Comparison of ENCODE assay signal across 24 mouse cellular contexts in genomic region chr2:60413006-60413650, GRCm38 (mm10). TPM values are rescaled to one million over a fixed set of nuclear protein-coding genes. Genes with fewer than 3 reads are reported as not detected.
DNase-seq lines count a peak whose midpoint lies in the region; ATAC-seq and TF ChIP-seq lines count a peak whose summit lies in the region.
"Had no signal": no experiment of that assay in that cellular context is flagged by ENCODE, and none has a peak within 500 bp of the region (broad histone marks: within the 10 kb centered on the region; RNA-seq: fewer than 3 reads in every experiment).

No protein-coding gene starts in this region.

- no peaks in the 10 kb centered on the region for H3K9me3 ChIP-seq in ES-E14 (ENCODE audit: control insufficient read depth, insufficient read depth, low read depth, low read length)
- H3K9me3 ChIP-seq in midbrain, embryonic 14.5 days (ENCODE audit: control insufficient read depth, low read length), result no peaks in the 10 kb centered on the region
- H3K9me3 ChIP-seq: hindbrain, embryonic 10.5 days; limb, embryonic 10.5 days; lung, embryonic 15.5 days; midbrain, embryonic 13.5 days; neural tube, embryonic 15.5 days had no signal

- no peak overlapping the region for H3K27ac ChIP-seq in ES-E14 (ENCODE audit: insufficient read depth, low read depth, low read length, poor library complexity, severe bottlenecking)
- no peak overlapping the region for H3K27ac ChIP-seq in midbrain, embryonic 14.5 days (replicated peaks; ENCODE audit: low read depth, low read length)
- H3K27ac ChIP-seq: hindbrain, embryonic 10.5 days; limb, embryonic 10.5 days; lung, embryonic 15.5 days; macrophage; midbrain, embryonic 13.5 days; neural tube, embryonic 15.5 days had no signal

- in situ Hi-C loops in ES-E14 (cut with MboI; ENCODE audit: low sequenced_read_pairs in 2 of 2, unreplicated experiment in 2 of 2), result no loop called here

- 84% methylated on average over 18 of the region's 18 CpGs for WGBS in midbrain, embryonic 14.5 days

- peaks cover 8 to 12% of the 10 kb centered on the region in 2 experiments; a peak in 2 of 4 replicates for H3K4me1 ChIP-seq in ES-E14 (ENCODE audit: control insufficient read depth in 2 of 2, insufficient read depth in 2 of 2, low read length in 2 of 2, poor library complexity in 1 of 2)
- H3K4me1 ChIP-seq in midbrain, embryonic 14.5 days (ENCODE audit: control insufficient read depth, insufficient read depth, low read length), result no peaks in the 10 kb centered on the region
- H3K4me1 ChIP-seq: lung, embryonic 15.5 days; midbrain, embryonic 13.5 days; neural tube, embryonic 15.5 days had no signal

- no peaks in the 10 kb centered on the region for H3K36me3 ChIP-seq in ES-E14 (ENCODE audit: control insufficient read depth, insufficient read depth, low read length, poor library complexity, severe bottlenecking)
- H3K36me3 ChIP-seq in midbrain, embryonic 14.5 days (ENCODE audit: control insufficient read depth, insufficient read depth, low read length), result no peaks in the 10 kb centered on the region
- H3K36me3 ChIP-seq: hindbrain, embryonic 10.5 days; limb, embryonic 10.5 days; lung, embryonic 15.5 days; midbrain, embryonic 13.5 days; neural tube, embryonic 15.5 days had no signal

- ATAC-seq in midbrain, embryonic 14.5 days (ENCODE audit: low FRiP score, low TSS enrichment), result no peak
- ATAC-seq: forebrain, embryonic 14.5 days; midbrain, embryonic 13.5 days had no signal

- no peak overlapping the region for H3K4me2 ChIP-seq in midbrain, embryonic 14.5 days (ENCODE audit: low read length)
- H3K4me2 ChIP-seq: liver, embryonic 11.5 days; lung, embryonic 15.5 days; midbrain, embryonic 13.5 days; neural tube, embryonic 15.5 days had no signal

- intact Hi-C loops in left cerebral cortex, postnatal 25 days (cut with DNase I), result loop anchor here (10.0 kb wide), 3 partner anchors 128 to 658 kb away; partner anchors contain the start of gene Cd302

- H3K9ac ChIP-seq in ES-E14 (ENCODE audit: insufficient read depth, low read depth, low read length, poor library complexity, severe bottlenecking), result no peak overlapping the region
- no peak overlapping the region for H3K9ac ChIP-seq in midbrain, embryonic 14.5 days (replicated peaks; ENCODE audit: low read length)
- H3K9ac ChIP-seq: lung, embryonic 15.5 days; midbrain, embryonic 13.5 days; neural tube, embryonic 15.5 days had no signal

- DNase-seq in embryo, embryonic 10.5 days (ENCODE audit: low spot score), result peak; percentile 14
- DNase-seq in embryo, embryonic 9.5 days (ENCODE audit: extremely low spot score), result no peak
- peak; percentile 6 to 9 for DNase-seq in layer of hippocampus, adult 8-10 months (ENCODE audit: low spot score in 2 of 2)
- no peak for DNase-seq in layer of hippocampus, postnatal 10 days (ENCODE audit: low spot score in 2 of 2)
- DNase-seq in ES-E14 (ENCODE audit: low read depth, low spot score), result no peak
- DNase-seq in left cerebral cortex, postnatal 25 days (ENCODE audit: low spot score in 2 of 2), result peak; percentile 8 to 71
- no peak for DNase-seq in midbrain, embryonic 14.5 days
- no peak for DNase-seq in adrenal gland, adult 2 months
- DNase-seq: adrenal gland, adult 8-10 months; cerebellum, adult 11-12 months; cerebellum, postnatal 25 days; gastrocnemius, postnatal 10 days; kidney, adult 9 months; kidney, postnatal 4 days; thymus, postnatal 4 days had no signal

- H3K4me3 ChIP-seq in ES-E14 (ENCODE audit: insufficient read depth in 1 of 2, low read depth in 1 of 2, low read length in 2 of 2, poor library complexity in 1 of 2, severe bottlenecking in 1 of 2), result no peak overlapping the region
- no peak overlapping the region for H3K4me3 ChIP-seq in midbrain, embryonic 14.5 days (replicated peaks; ENCODE audit: low read depth, low read length)
- H3K4me3 ChIP-seq: hindbrain, embryonic 10.5 days; limb, embryonic 10.5 days; lung, embryonic 15.5 days; midbrain, embryonic 13.5 days; myocyte; neural tube, embryonic 15.5 days had no signal

- no peaks in the 10 kb centered on the region for H3K27me3 ChIP-seq in midbrain, embryonic 14.5 days (ENCODE audit: control insufficient read depth, insufficient read depth, low read length)
- H3K27me3 ChIP-seq: lung, embryonic 15.5 days; midbrain, embryonic 13.5 days; neural tube, embryonic 15.5 days had no signal

TF ChIP-seq in ES-E14, 5 proteins besides CTCF, POLR2A, EP300 and RAD21:
- no peak for TF ChIP-seq ZNF384 (IDR thresholded peaks at IDR 0.05; ENCODE audit: low read depth, low read length)
- TF ChIP-seq HCFC1 (IDR thresholded peaks at IDR 0.05; ENCODE audit: borderline replicate concordance, insufficient read depth, low read length), result no peak
- TF ChIP-seq MAFK (IDR thresholded peaks at IDR 0.05; ENCODE audit: insufficient read depth, low read depth, low read length), result peak; percentile 65; the same call in 1 of the 2 replicates
- no peak for TF ChIP-seq ZC3H11A (IDR thresholded peaks at IDR 0.05; ENCODE audit: borderline replicate concordance, low read depth, low read length)
- no peak for TF ChIP-seq CHD2 (IDR thresholded peaks at IDR 0.05; ENCODE audit: low read depth, low read length)

RNA-seq across cellular contexts. Expression of gene Ly75, which starts 30.0 kb away (rescaled TPM):
- total RNA-seq in layer of hippocampus, adult 8-10 months (2022), result under 1 TPM; 0.50 to 0.79 (median 0.77) TPM
- 1 to 10 TPM; 7.2 to 7.3 TPM for total RNA-seq in layer of hippocampus, postnatal 10 days (2021)
- total RNA-seq in ES-E14 (2012; rRNA removed), result 20.1 and 50.1 TPM in 2 replicates
- 1 to 10 TPM; 1.2 to 1.7 TPM for total RNA-seq in left cerebral cortex, postnatal 25 days (2021)
- 0.58 and 0.96 TPM in 2 replicates for polyA plus RNA-seq in midbrain, embryonic 14.5 days (2014; fragmentation: Nextera tagmentation; extraction: Ambion mirVana)
- 1 to 10 TPM in 1 of 2 experiments, under 1 TPM in 1; 0.66 to 1.4 TPM for total RNA-seq in adrenal gland, adult 2 months (2021)
- 0.09 TPM in 2 replicates for polyA plus RNA-seq in adrenal gland, adult 2 months (2012; rRNA removed)

Comparison
In these comparisons a context has a peak if more than half of its experiments do, and no peak if none do; other contexts are left out.
1. DNase-seq: peak in embryo, embryonic 10.5 days (single experiment), layer of hippocampus, adult 8-10 months (2 of 2) and left cerebral cortex, postnatal 25 days (2 of 2); none in embryo, embryonic 9.5 days (single experiment), layer of hippocampus, postnatal 10 days (0 of 2), ES-E14 (single experiment), midbrain, embryonic 14.5 days (single experiment) and adrenal gland, adult 2 months (single experiment).